Mouse (Mus musculus) spleen, adult 2 months (tissue): ENCODE measurements at regions not wholly inside any gene's neighbourhood (a gene's known extent, or its start where the extent isn't known, plus 50 kb on each side); places are given as distances from the start of the nearest gene placed in this dataset.

Source experiments
- DNase-seq, 2 experiments: peaks; one replicate each; pipeline versions ENCODE4 v3.0.0 to v3.0.0-alpha.2; 2012 to 2021; ENCODE audit warnings: low spot score in 2 of 2, low read depth in 1 of 2
- H3K27ac ChIP-seq: fragments of 200-500 bp; 2 replicates; pipeline ENCODE4 v1.5.1; 2012; ENCODE audit warnings: low read length, inconsistent platforms; ENCODE audit not compliant: insufficient read depth
- H3K27me3 ChIP-seq: fragments of 200-500 bp; 2 replicates; pipeline ENCODE4 v1.6.1; 2012; ENCODE audit warnings: mild to moderate bottlenecking, moderate library complexity, low read length, inconsistent platforms; ENCODE audit not compliant: control insufficient read depth, insufficient read depth
- H3K36me3 ChIP-seq: fragments of 200-500 bp; 2 replicates; pipeline ENCODE4 v1.6.1; 2012; ENCODE audit warnings: mild to moderate bottlenecking, low read length, inconsistent platforms; ENCODE audit not compliant: control insufficient read depth, insufficient read depth
- H3K4me1 ChIP-seq: fragments of 200-500 bp; 2 replicates; pipeline ENCODE4 v1.6.1; 2011; ENCODE audit warnings: inconsistent platforms; ENCODE audit not compliant: control insufficient read depth, insufficient read depth, insufficient read length
- H3K4me3 ChIP-seq: fragments of 200-500 bp; 2 replicates; pipeline ENCODE4 v1.5.1; 2011; ENCODE audit warnings: mild to moderate bottlenecking, inconsistent platforms; ENCODE audit not compliant: insufficient read depth, insufficient read length; ENCODE audit errors: extremely low read depth
- CTCF ChIP-seq: fragments of 200-500 bp; IDR thresholded peaks from 2 replicates; pipeline ENCODE4 v1.5.1; 2011; ENCODE audit warnings: mild to moderate bottlenecking, inconsistent platforms; ENCODE audit not compliant: insufficient read depth, insufficient read length, insufficient replicate concordance; ENCODE audit errors: extremely low read depth
- POLR2A ChIP-seq: fragments of 200-500 bp; IDR thresholded peaks from 2 replicates; pipeline ENCODE4 v1.6.1; 2011; ENCODE audit warnings: low read depth, low read length, inconsistent platforms
- WGBS: fragments of 180-500 bp; shearing (Covaris S2); methylation state at CpG from one replicate; pipeline ENCODE4 v1.1.7; 2018; 5-methylcytosine and 5-hydroxymethylcytosine counted together

DNA sequence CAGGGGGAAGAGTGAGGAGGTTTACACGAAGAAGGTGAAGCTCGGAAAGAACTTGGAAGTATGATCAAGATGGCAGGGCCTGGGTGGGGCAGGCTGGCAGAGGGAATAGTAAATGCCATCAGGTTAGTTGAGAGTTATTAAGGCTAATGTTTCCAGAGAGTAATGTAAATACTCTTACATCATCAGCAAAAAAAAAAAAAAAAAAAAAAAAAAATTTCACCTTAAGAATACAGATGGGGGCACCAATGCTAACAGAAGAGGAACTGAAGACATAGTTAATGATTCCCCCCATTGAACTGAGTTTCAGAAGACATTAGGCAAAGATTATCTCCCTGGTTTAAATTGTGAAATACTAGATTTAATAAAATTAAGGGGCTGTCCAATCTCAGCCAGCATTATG lies 174.7 kb downstream of the Pou4f1 start:
- Histone ChIP-seq H3K4me3 (no peak overlapping the region), H3K4me1 (no peaks in the 10 kb centered on the region), H3K27ac (no peak overlapping the region), H3K36me3 (no peaks in the 10 kb centered on the region), H3K27me3 (no peaks in the 10 kb centered on the region)
- 93% methylated on average over 2 of the region's 2 CpGs for WGBS
- DNase-seq: no peak
- TF ChIP-seq CTCF (no peak), POLR2A (no peak)

DNA sequence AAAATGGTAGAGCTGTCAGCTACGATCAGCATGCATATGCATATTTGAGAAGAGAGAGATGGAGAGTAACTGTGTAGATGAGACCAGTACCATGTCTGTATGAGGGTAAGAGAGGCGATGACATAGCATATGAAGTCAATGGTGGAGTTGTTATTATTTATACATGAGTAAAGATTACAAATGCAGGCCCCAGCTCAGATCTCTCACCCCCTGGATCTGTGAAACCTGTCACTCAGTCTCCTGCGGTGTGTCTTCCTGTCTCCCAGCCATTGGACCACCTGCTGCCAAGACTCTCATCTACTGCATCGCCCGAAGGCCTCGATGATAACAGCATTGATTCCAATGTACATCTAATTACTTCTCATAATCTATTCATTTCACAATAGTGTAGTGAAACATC lies 187.4 kb downstream of the Pou4f1 start:
- 85% methylated on average over 6 of the region's 6 CpGs for WGBS
- Histone ChIP-seq H3K4me3 (no peak overlapping the region), H3K27me3 (no peaks in the 10 kb centered on the region), H3K36me3 (no peaks in the 10 kb centered on the region), H3K27ac (no peak overlapping the region), H3K4me1 (no peaks in the 10 kb centered on the region)
- TF ChIP-seq CTCF (no peak), POLR2A (no peak)
- DNase-seq: no peak

- H3K4me3 ChIP-seq: no peak overlapping the region
- TF ChIP-seq POLR2A: no peak
- no peak for TF ChIP-seq CTCF
- no peaks in the 10 kb centered on the region for H3K4me1 ChIP-seq
- 78% methylated on average over 5 of the region's 5 CpGs for WGBS
- no peak overlapping the region for H3K27ac ChIP-seq
- DNase-seq: no peak
- no peaks in the 10 kb centered on the region for H3K36me3 ChIP-seq
- no peaks in the 10 kb centered on the region for H3K27me3 ChIP-seq
Observed at GRCm38 (mm10) chr14:104279890-104280289, 187.9 kb downstream of the Pou4f1 start.

GRCm38 (mm10) chr14:104274752-104275151 lies 193.0 kb downstream of the Pou4f1 start:
- no peaks in the 10 kb centered on the region for H3K36me3 ChIP-seq
- no peaks in the 10 kb centered on the region for H3K4me1 ChIP-seq
- DNase-seq: no peak
- no peaks in the 10 kb centered on the region for H3K27me3 ChIP-seq
- H3K4me3 ChIP-seq: no peak overlapping the region
- WGBS: 84% methylated on average over 4 of the region's 4 CpGs
- H3K27ac ChIP-seq: no peak overlapping the region
- TF ChIP-seq POLR2A (no peak), CTCF (no peak)

DNA sequence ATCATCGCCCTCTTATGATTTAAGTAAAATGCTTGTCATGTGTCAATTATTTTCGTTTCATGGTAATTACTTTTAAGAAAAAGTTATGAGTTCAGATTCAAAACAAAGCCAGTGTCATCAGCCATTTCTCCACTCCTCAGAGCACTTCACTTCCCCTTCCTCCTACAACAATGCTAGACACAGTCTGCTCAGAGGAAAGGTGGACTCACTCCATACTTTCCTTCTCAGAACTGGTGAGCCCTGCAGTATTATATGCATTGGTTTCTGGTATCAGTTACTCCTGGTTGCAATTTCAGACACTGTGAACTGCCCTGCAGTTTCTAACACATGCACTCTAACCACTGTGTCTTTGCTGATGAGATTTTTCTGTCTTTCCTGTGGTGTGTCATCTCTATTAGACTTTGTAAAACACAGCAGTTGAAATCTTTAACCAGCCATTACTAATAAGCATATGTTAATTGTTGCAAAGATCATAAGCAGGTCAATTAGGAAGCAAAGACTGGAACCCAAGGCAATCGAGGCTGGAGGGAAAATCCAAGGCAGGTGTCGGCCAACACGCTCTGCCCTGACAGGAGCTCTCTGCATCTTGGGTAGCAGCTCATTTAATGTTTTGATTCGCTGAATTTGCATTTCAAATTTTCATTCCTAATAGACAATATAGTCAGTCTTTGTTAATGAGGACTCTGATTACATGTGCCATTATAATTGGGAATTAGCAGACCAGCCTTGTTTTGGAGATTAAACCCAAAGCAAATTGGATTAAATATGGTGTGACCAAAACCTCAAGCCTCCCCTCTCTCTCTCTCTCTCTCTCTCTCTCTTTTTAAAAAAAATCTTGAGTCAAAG lies 202.7 kb downstream of the Pou4f1 start:
- WGBS: 69% methylated on average over 6 of the region's 6 CpGs

GRCm38 (mm10) chr14:104216965-104217364 lies 250.8 kb downstream of the Pou4f1 start:
- no peak for TF ChIP-seq POLR2A
- no peak for DNase-seq
- Histone ChIP-seq H3K4me1 (no peaks in the 10 kb centered on the region), H3K4me3 (no peak overlapping the region), H3K36me3 (no peaks in the 10 kb centered on the region), H3K27ac (no peak overlapping the region), H3K27me3 (no peaks in the 10 kb centered on the region)
- 81% methylated on average over 5 of the region's 5 CpGs for WGBS

More for the DNA sequence above, 202.7 kb downstream of the Pou4f1 start:
- no peak for DNase-seq
- H3K4me1 ChIP-seq: no peaks in the 10 kb centered on the region
- H3K36me3 ChIP-seq: no peaks in the 10 kb centered on the region
- TF ChIP-seq CTCF (no peak), POLR2A (no peak)
- H3K27ac ChIP-seq: no peak overlapping the region
- no peaks in the 10 kb centered on the region for H3K27me3 ChIP-seq
- no peak overlapping the region for H3K4me3 ChIP-seq

GRCm38 (mm10) chr14:104210719-104211118 lies 257.1 kb downstream of the Pou4f1 start:
- 68% methylated on average over 3 of the region's 3 CpGs for WGBS
- Histone ChIP-seq H3K36me3 (no peaks in the 10 kb centered on the region), H3K27ac (no peak overlapping the region), H3K4me1 (no peaks in the 10 kb centered on the region), H3K4me3 (no peak overlapping the region), H3K27me3 (no peaks in the 10 kb centered on the region)
- no peak for TF ChIP-seq CTCF
- DNase-seq: no peak
